Mouse (Mus musculus) forebrain, embryonic 10.5 days (tissue): ENCODE data around the gene Spen. TPM values are rescaled to one million over a fixed set of nuclear protein-coding genes. Genes with fewer than 3 reads are reported as not detected.

Experiments
- DNase-seq: peaks from one replicate; pipeline ENCODE4 v3.0.0-alpha.2; 2017; ENCODE audit warnings: low spot score; ENCODE audit errors: extremely low spot score
- H3K27ac ChIP-seq: fragments of 300-500 bp; sonication (generic); 2 replicates; pipeline ENCODE4 v1.5.1; 2016; ENCODE audit warnings: mild to moderate bottlenecking
- H3K27me3 ChIP-seq: fragments of 300-500 bp; sonication (generic); 2 replicates; pipeline ENCODE4 v1.6.1; 2016; ENCODE audit warnings: mild to moderate bottlenecking; ENCODE audit not compliant: poor library complexity, severe bottlenecking
- H3K36me3 ChIP-seq: fragments of 300-500 bp; sonication (generic); replicated peaks from 2 replicates; pipeline ENCODE4 v1.6.1; 2016; ENCODE audit warnings: mild to moderate bottlenecking, moderate library complexity
- H3K4me1 ChIP-seq: fragments of 300-500 bp; sonication (generic); 2 replicates; pipeline ENCODE4 v1.6.1; 2016
- H3K4me3 ChIP-seq: fragments of 300-500 bp; sonication (generic); 2 replicates; pipeline ENCODE4 v1.5.1; 2016; ENCODE audit warnings: mild to moderate bottlenecking, moderate library complexity
- H3K9me3 ChIP-seq: fragments of 300-500 bp; sonication (generic); 2 replicates; pipeline ENCODE4 v1.6.1; 2016; ENCODE audit warnings: mild to moderate bottlenecking, moderate library complexity
- WGBS: fragments of 180-500 bp; shearing (Covaris S2); methylation state at CpG from one replicate; pipeline ENCODE4 v1.1.7; 2016; 5-methylcytosine and 5-hydroxymethylcytosine counted together
- polyA plus RNA-seq: library from polyadenylated mRNA; unstranded; fragments of >200 nt; fragmentation: Nextera tagmentation; extraction: Ambion mirVana; gene quantifications from 2 replicates; pipeline ENCODE4 v1.2.1, GENCODE M21; 2016

Gene Spen
- polyA plus RNA-seq, 1 experiment from 2014 or later, result 12.0 TPM

- Histone ChIP-seq H3K27me3 (no peaks in the 10 kb centered on the region), H3K27ac (no peak overlapping the region), H3K4me3 (no peak overlapping the region), H3K4me1 (no peaks in the 10 kb centered on the region), H3K9me3 (no peaks in the 10 kb centered on the region), H3K36me3 (peaks cover 100% of the 10 kb centered on the region)
- WGBS, result 95% methylated on average over 32 of the region's 32 CpGs
- no peak for DNase-seq
Observed at GRCm38 (mm10) chr4:141478794-141479193, 59.6 kb downstream of the Spen start.

GRCm38 (mm10) chr4:141478225-141478624, 60.2 kb downstream of the Spen start:
- no peak overlapping the region for H3K27ac ChIP-seq
- H3K36me3 ChIP-seq, result peaks cover 100% of the 10 kb centered on the region
- no peaks in the 10 kb centered on the region for H3K27me3 ChIP-seq
- H3K9me3 ChIP-seq, result no peaks in the 10 kb centered on the region
- no peak overlapping the region for H3K4me3 ChIP-seq
- 94% methylated on average over 23 of the region's 23 CpGs for WGBS
- no peaks in the 10 kb centered on the region for H3K4me1 ChIP-seq
- DNase-seq, result no peak

- 96% methylated on average over 16 of the region's 16 CpGs for WGBS
- Histone ChIP-seq H3K9me3 (no peaks in the 10 kb centered on the region), H3K27me3 (no peaks in the 10 kb centered on the region), H3K4me3 (no peak overlapping the region), H3K4me1 (no peaks in the 10 kb centered on the region), H3K27ac (no peak overlapping the region), H3K36me3 (peaks cover 100% of the 10 kb centered on the region)
- DNase-seq, result no peak
Observed at GRCm38 (mm10) chr4:141477681-141478102, 60.7 kb downstream of the Spen start.

GRCm38 (mm10) chr4:141474431-141474830, 64.0 kb downstream of the Spen start:
- Histone ChIP-seq H3K27ac (no peak overlapping the region), H3K4me1 (no peaks in the 10 kb centered on the region), H3K27me3 (no peaks in the 10 kb centered on the region), H3K4me3 (no peak overlapping the region), H3K9me3 (peaks cover 5% of the 10 kb centered on the region; the same call in 1 of the 2 replicates), H3K36me3 (peaks cover 100% of the 10 kb centered on the region)
- DNase-seq, result no peak
- 94% methylated on average over 19 of the region's 19 CpGs for WGBS

- no peaks in the 10 kb centered on the region for H3K4me1 ChIP-seq
- no peak overlapping the region for H3K27ac ChIP-seq
- peaks cover 99% of the 10 kb centered on the region for H3K36me3 ChIP-seq
- 94% methylated on average over 32 of the region's 32 CpGs for WGBS
- no peak for DNase-seq
- peaks cover 5% of the 10 kb centered on the region; the same call in 1 of the 2 replicates for H3K9me3 ChIP-seq
- H3K27me3 ChIP-seq, result no peaks in the 10 kb centered on the region
- H3K4me3 ChIP-seq, result no peak overlapping the region
Observed at GRCm38 (mm10) chr4:141472641-141473321, 65.6 kb downstream of the Spen start.

GRCm38 (mm10) chr4:141471491-141471890, 66.9 kb downstream of the Spen start:
- Histone ChIP-seq H3K36me3 (peaks cover 99% of the 10 kb centered on the region), H3K9me3 (peaks cover 5% of the 10 kb centered on the region; the same call in 1 of the 2 replicates)
- 95% methylated on average over 16 of the region's 16 CpGs for WGBS

GRCm38 (mm10) chr4:141469343-141469742, 69.1 kb downstream of the Spen start:
- H3K27me3 ChIP-seq, result no peaks in the 10 kb centered on the region
- no peak overlapping the region for H3K4me3 ChIP-seq
- H3K36me3 ChIP-seq, result peaks cover 99% of the 10 kb centered on the region
- WGBS, result 92% methylated on average over 9 of the region's 9 CpGs
- no peak overlapping the region for H3K27ac ChIP-seq
- H3K4me1 ChIP-seq, result no peaks in the 10 kb centered on the region
- H3K9me3 ChIP-seq, result peaks cover 5% of the 10 kb centered on the region; the same call in 1 of the 2 replicates
- DNase-seq, result no peak

More at GRCm38 (mm10) chr4:141471491-141471890, 66.9 kb downstream of the Spen start:
- no peaks in the 10 kb centered on the region for H3K4me1 ChIP-seq
- no peak for DNase-seq
- H3K27me3 ChIP-seq, result no peaks in the 10 kb centered on the region
- no peak overlapping the region for H3K27ac ChIP-seq
- no peak overlapping the region for H3K4me3 ChIP-seq

- WGBS, result 85% methylated on average over 10 of the region's 10 CpGs
- no peak overlapping the region for H3K4me3 ChIP-seq
- H3K4me1 ChIP-seq, result no peaks in the 10 kb centered on the region
- H3K9me3 ChIP-seq, result peaks cover 5% of the 10 kb centered on the region; the same call in 1 of the 2 replicates
- DNase-seq, result no peak
- no peak overlapping the region for H3K27ac ChIP-seq
- H3K36me3 ChIP-seq, result peaks cover 99% of the 10 kb centered on the region
- no peaks in the 10 kb centered on the region for H3K27me3 ChIP-seq
Observed at GRCm38 (mm10) chr4:141468576-141468975, 69.8 kb downstream of the Spen start.

GRCm38 (mm10) chr4:141467581-141467927, 70.8 kb downstream of the Spen start:
- Histone ChIP-seq H3K27me3 (no peaks in the 10 kb centered on the region), H3K36me3 (peaks cover 99% of the 10 kb centered on the region), H3K4me3 (no peak overlapping the region), H3K4me1 (no peaks in the 10 kb centered on the region), H3K27ac (no peak overlapping the region), H3K9me3 (peaks cover 5% of the 10 kb centered on the region; the same call in 1 of the 2 replicates)
- WGBS, result 80% methylated on average over 6 of the region's 6 CpGs
- DNase-seq, result no peak

- H3K27me3 ChIP-seq, result no peaks in the 10 kb centered on the region
- peaks cover 99% of the 10 kb centered on the region for H3K36me3 ChIP-seq
- no peaks in the 10 kb centered on the region for H3K4me1 ChIP-seq
- peaks cover 5% of the 10 kb centered on the region; the same call in 1 of the 2 replicates for H3K9me3 ChIP-seq
- no peak for DNase-seq
- H3K27ac ChIP-seq, result no peak overlapping the region
- no peak overlapping the region for H3K4me3 ChIP-seq
- 90% methylated on average over 15 of the region's 15 CpGs for WGBS
Observed at GRCm38 (mm10) chr4:141466844-141467580, 71.4 kb downstream of the Spen start.

- Histone ChIP-seq H3K36me3 (peaks cover 99% of the 10 kb centered on the region), H3K27me3 (no peaks in the 10 kb centered on the region), H3K9me3 (peaks cover 2% of the 10 kb centered on the region; the same call in 1 of the 2 replicates), H3K4me3 (no peak overlapping the region), H3K4me1 (peaks cover 3% of the 10 kb centered on the region), H3K27ac (no peak overlapping the region)
- no peak for DNase-seq
- 92% methylated on average over 16 of the region's 16 CpGs for WGBS
Observed at GRCm38 (mm10) chr4:141466289-141466795, 72.1 kb downstream of the Spen start.

- Histone ChIP-seq H3K27me3 (no peaks in the 10 kb centered on the region), H3K27ac (no peak overlapping the region), H3K36me3 (peaks cover 96% of the 10 kb centered on the region), H3K4me3 (no peak overlapping the region), H3K9me3 (no peaks in the 10 kb centered on the region), H3K4me1 (peaks cover 10% of the 10 kb centered on the region)
- 94% methylated on average over 34 of the region's 34 CpGs for WGBS
- DNase-seq, result no peak
Observed at GRCm38 (mm10) chr4:141465512-141466288, 72.7 kb downstream of the Spen start.
